Mouse (Mus musculus) fat pad, adult 2 months (tissue): ENCODE data around the gene Timp3.

Experiments
- DNase-seq: peaks from one replicate; pipeline ENCODE4 v3.0.0-alpha.2; 2011; ENCODE audit warnings: low read depth, low spot score; ENCODE audit errors: extremely low read depth

Gene Timp3

DNA sequence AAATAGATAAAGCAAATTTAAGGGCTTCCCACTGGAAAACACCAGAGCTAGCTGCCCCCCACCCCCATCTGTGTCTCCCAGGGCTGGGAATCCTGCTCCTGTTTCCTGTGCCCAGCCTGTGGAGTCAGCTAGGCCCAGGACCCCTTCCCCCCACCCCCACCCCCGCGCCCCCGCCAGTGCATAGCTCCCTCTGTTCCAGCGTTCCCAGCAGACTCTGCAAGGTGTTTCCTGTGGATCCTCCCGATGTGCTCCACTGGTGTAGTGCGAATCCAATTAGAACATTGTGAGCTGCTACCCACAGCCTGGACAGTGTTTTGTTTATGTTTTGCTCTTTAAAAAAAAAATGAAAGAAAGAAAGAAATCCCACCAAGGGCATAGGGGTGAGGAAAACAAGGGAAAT, 25.1 kb downstream of the Timp3 start:
- DNase-seq, result no peak

DNA sequence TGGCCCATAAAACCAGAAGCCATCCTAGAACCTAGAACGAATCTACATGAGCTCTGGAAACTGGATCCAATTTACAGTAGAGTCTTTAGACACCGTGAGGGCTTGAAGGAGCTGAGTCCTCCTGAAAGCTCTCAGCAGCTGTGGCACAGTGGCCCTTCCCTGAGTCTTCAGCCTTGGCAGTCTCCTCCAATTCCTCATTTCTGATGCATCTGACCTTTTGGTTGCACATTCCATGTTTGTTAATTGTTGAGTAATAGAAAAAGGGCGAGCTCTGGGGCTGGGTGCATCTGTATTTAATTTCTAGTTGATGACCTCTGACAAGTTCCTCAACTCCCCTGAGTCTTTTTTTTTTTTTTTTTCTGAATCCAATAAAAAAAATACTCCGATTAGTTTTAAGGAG, 28.0 kb downstream of the Timp3 start:
- no peak for DNase-seq

DNA sequence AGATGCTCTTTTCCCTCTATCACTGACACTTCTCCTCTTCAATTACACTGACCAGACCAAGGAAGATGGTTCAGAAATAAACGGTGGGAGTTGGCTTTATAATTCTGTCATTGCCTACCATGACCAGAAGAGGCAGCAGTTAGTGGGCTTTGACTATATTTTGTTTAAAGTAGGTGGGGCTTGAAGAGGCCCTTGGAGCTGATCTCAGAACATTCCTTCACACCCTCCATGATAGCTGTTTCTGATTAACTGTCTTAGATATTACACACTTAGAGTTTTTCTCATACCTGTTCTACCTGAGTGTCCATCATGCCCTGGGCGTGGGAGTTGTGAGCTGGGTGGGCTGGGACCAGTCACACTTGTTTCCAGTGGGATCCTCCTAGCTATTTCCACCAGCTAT, 28.5 kb downstream of the Timp3 start:
- no peak for DNase-seq

DNA sequence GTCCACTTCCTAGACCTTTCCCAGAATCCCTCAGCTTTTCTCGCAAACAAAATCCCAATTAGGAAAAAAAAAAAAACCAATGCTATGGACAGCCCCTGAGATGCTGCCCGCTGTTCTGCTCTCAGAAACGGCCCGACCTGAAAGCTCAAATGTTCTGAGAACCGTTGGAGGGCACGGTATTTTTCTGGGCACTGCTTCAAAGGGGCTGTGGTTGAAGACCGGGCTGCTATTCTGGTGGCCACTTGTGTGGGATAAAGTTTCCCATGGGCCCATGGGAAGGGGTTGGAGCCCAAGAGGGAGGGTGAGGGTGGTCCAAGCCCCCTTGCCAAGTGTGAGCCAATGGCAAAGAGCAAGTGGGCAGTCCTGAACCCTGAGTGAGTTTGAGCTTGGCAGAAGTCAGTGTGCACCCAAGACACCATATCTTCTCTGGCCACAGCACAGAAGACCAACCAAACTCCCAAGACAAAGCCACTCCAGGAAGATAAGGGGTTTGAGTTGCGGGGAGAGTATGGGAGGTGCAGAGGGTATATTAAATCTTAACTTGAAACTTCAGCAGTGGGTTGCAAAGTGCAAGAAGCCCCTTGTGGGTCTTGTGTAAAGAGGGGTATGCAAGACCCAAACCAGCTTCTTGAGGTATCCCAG, 29.2 kb downstream of the Timp3 start:
- DNase-seq, result no peak

GRCm38 (mm10) chr10:86330993-86331680, 31.0 kb downstream of the Timp3 start:
- no peak for DNase-seq

DNA sequence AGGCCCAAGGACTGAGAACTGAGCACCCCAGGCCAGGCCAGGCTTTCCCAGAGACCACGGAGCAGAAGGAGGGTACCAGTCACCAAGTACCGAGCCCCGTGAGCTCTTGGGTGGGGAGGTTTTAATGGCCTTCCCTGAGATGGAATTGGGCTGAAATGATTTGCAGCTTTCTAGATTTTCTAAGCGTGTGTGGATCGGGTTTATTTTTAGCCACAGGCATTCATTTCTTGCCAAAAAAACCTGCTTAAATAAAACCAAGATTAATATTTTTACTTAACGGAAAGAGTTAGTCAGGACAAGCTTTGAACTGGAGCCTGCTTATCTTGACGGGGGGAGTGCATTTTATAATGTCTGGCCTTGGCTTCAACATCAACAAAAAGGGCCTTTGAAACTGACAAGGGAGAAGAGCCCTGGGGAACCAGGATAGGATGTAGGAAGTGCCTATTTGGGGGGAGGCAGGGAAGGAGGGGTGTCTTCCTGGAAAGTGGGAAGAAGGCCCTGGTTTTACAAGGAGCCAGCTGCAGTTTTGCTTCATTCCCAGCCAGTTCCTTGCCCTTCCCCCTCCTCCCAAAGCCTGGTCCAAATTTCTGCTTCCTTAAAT, 31.6 kb downstream of the Timp3 start:
- no peak for DNase-seq

DNA sequence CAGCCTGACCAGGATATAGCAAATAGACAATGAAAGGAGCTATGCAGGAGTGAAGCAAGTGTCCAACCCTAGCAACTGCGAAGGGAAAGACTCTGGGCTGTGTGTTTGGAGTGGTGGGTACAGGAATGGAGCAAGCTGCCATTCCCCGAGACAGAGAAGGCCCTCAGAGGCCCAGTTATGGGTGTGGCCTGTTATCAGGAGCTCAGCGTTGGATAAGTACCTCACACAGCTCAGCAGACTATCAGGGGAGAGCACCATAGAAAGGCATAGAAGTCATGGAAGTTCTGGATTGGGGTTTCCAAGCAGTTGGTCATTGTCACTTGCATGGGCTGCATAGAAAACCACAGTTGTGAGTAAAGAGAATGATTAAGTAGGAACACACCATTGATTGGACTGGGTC, 32.8 kb downstream of the Timp3 start:
- DNase-seq, result no peak

GRCm38 (mm10) chr10:86334581-86334980, 34.4 kb downstream of the Timp3 start:
- no peak for DNase-seq

- no peak for DNase-seq
Measured at GRCm38 (mm10) chr10:86336506-86336905, 36.3 kb downstream of the Timp3 start.

- no peak for DNase-seq
Measured at GRCm38 (mm10) chr10:86337239-86337638, 37.1 kb downstream of the Timp3 start.

DNA sequence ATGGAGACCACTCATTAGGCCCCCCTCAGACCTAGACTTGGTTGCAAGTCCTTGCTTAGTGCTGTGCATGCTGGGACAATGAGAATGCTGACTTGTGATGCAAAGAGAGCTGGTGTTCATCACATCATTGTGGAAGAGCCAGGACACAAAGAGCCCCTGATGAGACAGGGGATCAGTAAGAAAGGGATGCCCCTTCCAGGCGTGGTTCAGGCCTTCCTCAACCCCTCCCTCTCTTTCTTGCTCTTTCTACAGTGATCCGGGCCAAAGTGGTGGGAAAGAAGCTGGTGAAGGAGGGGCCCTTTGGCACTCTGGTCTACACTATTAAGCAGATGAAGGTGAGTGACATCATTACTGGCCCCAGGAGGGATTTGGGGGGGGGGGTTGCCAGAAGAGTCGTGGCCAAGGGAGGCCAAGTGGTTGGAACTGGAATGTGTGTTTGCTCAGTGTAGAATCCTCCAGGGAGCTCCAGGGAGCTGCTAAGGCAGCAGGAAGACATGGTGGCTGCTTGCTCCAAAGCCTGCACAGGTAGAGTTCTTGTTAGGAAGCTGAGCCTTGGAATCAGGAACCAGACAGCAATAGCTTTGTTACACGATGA, 38.0 kb downstream of the Timp3 start:
- DNase-seq, result no peak

GRCm38 (mm10) chr10:86339121-86339520, 38.9 kb downstream of the Timp3 start:
- DNase-seq, result no peak

DNA sequence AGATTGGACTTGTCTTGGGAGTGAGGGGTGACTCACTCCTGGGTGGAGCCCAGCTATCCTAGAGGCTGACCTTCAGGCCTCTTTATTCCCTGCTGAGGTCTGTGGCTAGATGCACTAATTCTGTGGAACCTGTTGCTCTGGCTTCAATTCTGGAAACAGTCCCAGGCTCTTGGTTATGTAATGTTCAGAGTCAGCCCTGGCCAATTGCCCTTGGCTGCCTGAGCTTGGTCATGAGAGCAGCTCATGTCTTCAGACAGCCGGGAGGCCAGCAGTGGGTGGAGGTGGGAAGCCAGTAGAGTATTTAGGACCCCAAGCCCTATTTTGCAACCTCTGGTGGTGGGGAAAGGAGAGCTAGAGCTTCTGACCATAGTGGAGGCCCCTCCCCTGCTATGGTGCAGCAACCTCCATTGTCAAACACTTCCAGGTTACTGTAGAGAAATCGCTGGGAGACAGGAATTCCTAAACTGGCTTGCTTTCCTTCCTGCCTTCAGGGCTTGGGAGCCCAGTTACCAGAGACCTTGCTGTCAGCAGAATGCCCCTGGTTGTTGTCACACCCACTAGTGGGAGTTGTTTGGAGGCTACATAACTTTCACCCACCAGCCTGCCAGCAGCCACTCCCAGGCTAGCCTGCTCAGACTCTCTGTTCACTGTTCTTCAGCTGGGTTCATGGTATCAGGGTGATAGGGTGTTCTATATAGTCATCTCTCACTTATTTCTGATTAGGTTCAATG, 39.6 kb downstream of the Timp3 start:
- DNase-seq, result peak; percentile 93

- DNase-seq, result no peak
Measured at GRCm38 (mm10) chr10:86340421-86340820, 40.2 kb downstream of the Timp3 start.

GRCm38 (mm10) chr10:86340991-86341527, 40.9 kb downstream of the Timp3 start:
- DNase-seq, result no peak

DNA sequence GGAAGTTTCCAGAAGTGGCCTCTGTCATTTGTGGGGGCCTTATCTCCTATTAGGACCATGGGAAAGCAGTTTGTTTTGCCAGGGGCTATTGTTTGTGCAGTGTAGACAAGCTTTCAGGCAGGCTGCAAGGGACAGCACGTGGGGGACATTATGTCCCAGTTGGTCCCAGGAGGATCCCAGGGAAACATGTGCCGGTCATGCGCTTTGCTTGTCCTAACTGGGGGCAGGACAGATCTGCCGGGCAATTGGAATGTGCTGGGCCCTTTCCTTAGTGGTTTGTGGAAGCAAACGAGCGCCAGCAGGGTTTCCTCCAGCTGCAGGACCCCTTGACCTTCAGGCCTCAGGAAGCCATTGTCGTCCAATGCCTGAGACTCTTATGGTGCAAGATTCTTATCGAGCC, 41.4 kb downstream of the Timp3 start:
- no peak for DNase-seq

DNA sequence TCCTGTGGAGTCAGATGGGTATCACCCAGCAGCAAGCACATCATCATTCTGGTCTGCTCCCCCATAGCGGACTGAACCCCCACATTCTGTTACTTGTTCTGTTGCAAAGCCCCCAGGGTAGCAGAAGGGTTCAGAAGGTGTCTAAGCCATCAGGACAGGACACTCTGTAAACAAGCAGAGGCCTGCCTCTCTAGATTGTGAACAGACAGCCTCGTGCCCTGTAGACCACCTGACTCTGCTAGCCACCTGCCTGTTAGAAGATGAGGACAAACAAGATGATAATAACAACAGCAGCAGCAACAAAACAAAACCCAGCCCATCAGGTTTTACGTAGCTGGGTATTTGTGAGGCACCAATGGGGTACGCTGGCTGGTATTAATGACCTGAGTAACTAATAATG, 42.0 kb downstream of the Timp3 start:
- DNase-seq, result no peak

GRCm38 (mm10) chr10:86342713-86343112, 42.5 kb downstream of the Timp3 start:
- no peak for DNase-seq

GRCm38 (mm10) chr10:86343362-86343761, 43.2 kb downstream of the Timp3 start:
- no peak for DNase-seq

DNA sequence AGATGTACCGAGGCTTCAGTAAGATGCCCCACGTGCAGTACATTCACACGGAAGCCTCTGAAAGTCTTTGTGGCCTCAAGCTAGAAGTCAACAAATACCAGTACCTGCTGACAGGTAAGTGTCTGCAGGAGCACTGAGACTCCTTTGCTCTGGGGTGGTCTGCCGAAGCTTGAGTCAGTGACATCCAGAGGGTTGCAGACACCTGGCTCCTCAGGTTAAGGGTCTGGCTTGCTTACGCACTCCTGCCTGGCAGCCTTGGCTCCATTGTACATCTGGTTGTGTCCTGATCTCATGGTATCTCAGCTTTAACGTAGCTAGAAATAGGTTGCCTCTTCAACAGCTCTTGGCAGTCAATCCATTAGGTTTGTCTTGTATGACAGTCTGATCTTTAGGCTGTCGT, 43.8 kb downstream of the Timp3 start:
- no peak for DNase-seq

- DNase-seq, result no peak
Measured at GRCm38 (mm10) chr10:86344654-86345053, 44.5 kb downstream of the Timp3 start.
